Mouse (Mus musculus) hindlimb bud, embryonic 11.5 days (tissue): ENCODE data around the gene Arl6ip4.

ENCODE experiments used
- DNase-seq: peaks from one replicate; pipeline ENCODE4 v3.0.0-alpha.2; 2012; ENCODE audit warnings: low read depth, low spot score; ENCODE audit errors: extremely low spot score

Gene Arl6ip4

DNA sequence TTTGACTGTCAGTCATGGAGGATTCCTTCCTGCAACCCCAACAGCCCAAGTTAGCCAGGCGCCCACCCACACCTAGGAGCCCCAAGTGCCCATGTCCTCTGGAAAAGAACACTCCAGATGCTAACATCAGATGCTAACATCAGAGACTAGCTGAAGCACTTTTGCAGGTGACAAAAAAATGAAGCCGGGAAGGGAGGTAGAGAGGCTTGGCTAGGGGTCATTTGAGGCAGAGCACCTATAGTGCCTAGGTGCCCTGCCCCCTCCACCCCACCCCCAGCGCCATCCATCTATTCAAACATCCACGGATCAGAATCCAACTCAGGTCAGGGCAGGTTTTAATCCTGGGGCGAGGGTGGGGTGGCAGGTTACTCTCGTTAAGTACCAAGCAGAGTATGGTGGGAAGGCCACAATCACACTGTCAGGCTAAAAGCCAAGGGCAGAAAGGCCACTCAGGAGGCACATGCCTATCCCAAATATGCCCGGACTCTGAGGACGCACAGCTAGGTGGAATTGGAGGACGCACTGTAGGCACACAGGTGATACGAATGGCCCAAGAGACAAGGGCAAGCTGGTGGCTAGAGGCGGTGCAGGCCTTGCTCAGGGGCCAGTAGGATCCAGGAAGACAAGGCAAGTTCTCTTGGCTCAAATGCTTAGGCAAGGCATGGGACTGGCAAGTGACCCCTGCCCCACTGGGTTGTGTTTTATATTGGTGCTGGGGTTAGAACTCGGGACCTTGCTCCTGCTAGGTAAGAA, 21.9 kb upstream of the Arl6ip4 start:
- no peak for DNase-seq

GRCm38 (mm10) chr5:124095077-124095581, 20.8 kb upstream of the Arl6ip4 start:
- DNase-seq: no peak

- DNase-seq: peak; percentile 54
These were observed 20.2 kb upstream of the Arl6ip4 start, which contains the start of gene Abcb9 for GRCm38 (mm10) chr5:124095596-124096232. Gene Abcb9 (minus strand): TSS chr5:124095798.

- no peak for DNase-seq
These were observed 17.0 kb upstream of the Arl6ip4 start for GRCm38 (mm10) chr5:124098923-124099322.

- no peak for DNase-seq
These were observed 15.5 kb upstream of the Arl6ip4 start for GRCm38 (mm10) chr5:124100128-124101044.

DNA sequence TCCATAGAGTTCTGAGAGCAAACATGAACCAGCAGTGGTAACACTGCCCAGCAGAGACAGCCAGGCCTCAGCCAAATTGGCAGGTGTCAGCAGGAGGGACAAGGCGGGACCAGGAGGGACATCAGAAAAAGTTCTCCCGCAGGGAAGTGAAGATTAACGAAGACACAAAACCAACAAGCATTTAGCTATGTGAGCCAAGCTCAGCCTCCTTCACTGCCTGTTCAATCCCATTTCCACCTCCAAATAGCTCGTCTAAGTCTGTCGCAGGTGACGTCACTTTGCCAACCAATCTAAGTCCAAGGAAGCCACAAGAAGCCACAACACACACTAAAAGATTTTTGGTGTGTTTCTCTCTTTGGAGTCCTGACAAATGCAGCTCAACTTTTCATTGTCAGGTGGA, 13.6 kb upstream of the Arl6ip4 start:
- DNase-seq: no peak

DNA sequence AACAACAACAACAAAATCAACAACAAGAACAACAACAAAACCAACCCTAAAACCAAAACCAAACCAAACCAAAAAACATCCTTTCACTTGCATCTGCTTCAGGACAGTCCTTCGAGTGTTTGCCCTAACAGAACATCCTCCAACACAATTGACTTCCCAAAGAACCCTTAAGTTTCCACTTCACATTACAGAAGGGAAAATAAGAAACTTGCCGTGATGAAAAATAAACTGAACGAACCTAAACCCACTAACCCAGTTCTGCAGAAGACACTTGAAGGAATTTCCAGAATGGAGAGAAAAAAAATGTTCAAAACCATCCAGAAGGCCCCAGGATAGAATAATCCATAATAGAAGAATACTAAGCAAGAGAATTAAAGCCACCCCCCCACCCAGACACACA, 12.9 kb upstream of the Arl6ip4 start:
- no peak for DNase-seq

DNA sequence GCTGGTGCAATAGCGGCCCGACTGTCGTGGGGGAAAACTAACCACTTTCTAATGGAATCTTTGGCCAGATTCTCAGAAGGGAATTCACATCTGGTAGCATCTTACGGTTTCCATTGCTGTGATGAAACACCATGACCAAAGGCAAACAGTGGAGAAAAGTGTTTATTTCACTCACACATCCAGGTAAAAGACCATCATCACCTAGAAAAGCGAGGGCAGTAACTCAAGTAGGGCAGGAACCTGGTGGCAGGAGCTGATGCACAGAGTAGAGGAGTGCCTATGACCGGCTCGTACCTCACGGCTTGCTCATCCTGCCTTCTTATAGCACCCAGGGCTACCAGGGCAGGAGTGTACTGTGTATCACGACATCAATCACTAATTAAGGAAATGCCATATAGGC, 12.3 kb upstream of the Arl6ip4 start:
- DNase-seq: no peak

GRCm38 (mm10) chr5:124111077-124111741, 4.7 kb upstream of the Arl6ip4 start:
- DNase-seq: no peak

GRCm38 (mm10) chr5:124111742-124112497, 4.0 kb upstream of the Arl6ip4 start, which contains the start of gene Ogfod2:
Gene Ogfod2 (plus strand): TSS chr5:124112297.
- DNase-seq: peak; percentile 83

DNA sequence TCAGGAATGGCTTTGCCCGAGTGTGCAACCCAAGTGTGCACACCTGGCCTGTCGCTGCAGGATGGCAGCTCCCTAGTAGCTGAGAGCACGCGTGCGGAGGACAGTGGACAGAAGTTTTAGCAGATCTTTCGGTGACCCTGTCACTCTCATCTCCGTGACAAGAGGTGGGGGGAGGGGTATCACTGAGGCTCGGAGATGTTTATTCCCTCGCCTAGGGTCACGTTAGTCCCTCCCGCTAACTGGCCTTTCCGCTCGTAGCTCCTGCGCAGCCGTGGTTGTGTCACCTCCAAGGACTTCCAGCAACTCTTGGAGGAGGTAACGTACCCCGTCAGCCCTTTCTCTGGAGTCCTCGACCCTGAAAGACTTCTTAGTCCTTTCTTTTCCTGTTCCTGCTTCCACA, 3.4 kb upstream of the Arl6ip4 start:
- DNase-seq: no peak

DNA sequence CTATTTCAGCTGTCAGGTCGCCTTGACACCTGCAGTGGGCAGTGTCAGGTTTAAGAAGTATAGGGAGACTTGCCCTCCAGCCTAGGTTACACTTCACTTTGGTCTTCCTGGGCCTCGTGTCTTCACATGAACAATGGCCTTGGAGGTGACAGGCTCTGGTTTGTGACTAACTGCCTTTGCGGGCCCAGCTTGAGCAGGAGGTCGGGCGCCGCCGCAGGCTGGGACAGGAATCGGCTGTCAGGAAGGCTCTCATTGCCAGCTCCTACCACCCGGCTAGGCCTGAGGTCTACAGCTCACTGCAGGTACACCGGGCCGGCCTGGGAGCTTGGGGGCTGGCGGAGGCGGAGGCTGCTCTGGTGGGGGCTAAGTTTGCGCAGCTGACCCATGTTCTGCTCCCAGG, 2.9 kb upstream of the Arl6ip4 start:
- no peak for DNase-seq

GRCm38 (mm10) chr5:124114276-124115025, 1.4 kb upstream of the Arl6ip4 start:
- DNase-seq: no peak

DNA sequence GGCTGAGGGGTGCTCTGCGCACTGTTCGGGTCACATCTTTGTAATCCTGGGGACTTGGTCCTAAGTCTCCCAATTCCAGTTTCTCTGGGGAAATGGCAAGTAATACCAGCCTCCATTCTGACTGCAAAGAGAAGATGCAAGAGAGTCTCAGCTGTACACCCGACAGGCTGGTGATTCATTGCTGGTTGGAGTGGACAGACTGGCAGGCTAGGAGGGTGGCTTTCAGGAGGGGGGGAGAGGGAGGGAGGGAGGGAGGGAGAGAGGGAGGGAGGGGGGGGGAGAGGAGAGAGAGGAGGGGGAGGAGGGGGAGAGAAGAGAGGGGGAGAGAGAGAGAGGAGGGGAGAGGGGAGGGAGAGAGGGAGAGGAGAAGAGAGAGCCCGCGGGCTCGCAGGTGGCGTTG, 358 bp upstream of the Arl6ip4 start:
- DNase-seq: no peak

DNA sequence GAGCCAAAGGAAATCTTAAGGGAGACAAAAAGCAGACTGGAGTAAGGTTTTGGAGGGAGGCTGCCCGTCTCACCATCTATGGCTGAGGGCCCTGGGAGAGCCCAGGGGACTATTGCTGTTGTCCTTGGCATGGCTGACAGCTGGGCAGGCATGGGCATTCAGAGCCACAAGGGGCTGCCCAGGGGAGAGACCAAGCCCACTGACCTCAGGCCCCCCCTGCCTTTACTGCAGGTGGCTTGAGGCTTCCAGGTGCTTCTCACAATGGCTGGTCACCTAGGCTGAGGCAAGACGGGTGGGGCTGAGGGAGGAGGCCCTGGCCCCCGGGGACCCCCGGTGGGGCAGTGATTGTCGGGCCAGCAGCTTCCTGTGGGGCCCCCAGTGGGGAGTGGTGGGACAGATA, 3.3 kb downstream of the Arl6ip4 start:
- DNase-seq: no peak

GRCm38 (mm10) chr5:124122357-124122756, 6.5 kb downstream of the Arl6ip4 start:
- no peak for DNase-seq

GRCm38 (mm10) chr5:124125093-124125492, 9.2 kb downstream of the Arl6ip4 start:
- no peak for DNase-seq

GRCm38 (mm10) chr5:124134261-124134660, 18.4 kb downstream of the Arl6ip4 start:
- DNase-seq: no peak

- DNase-seq: no peak
These were observed 22.2 kb downstream of the Arl6ip4 start for GRCm38 (mm10) chr5:124138066-124138465.
